Mouse (Mus musculus) lung, postnatal 25 days (tissue): ENCODE measurements around the gene Nid1.

Source experiments
- DNase-seq: peaks from one replicate; pipeline ENCODE4 v3.0.0; 2022; ENCODE audit warnings: low spot score

Gene Nid1

GRCm38 (mm10) chr13:13547889-13548288 lies 110.5 kb downstream of the Nid1 start:
- DNase-seq, result no peak

- DNase-seq, result peak; percentile 53
Observed at GRCm38 (mm10) chr13:13548431-13549190, 111.3 kb downstream of the Nid1 start.

- DNase-seq, result no peak
Observed at GRCm38 (mm10) chr13:13549687-13550660, 112.6 kb downstream of the Nid1 start.

- DNase-seq, result no peak
Observed at GRCm38 (mm10) chr13:13552020-13552419, 114.7 kb downstream of the Nid1 start.

GRCm38 (mm10) chr13:13553660-13554059 lies 116.3 kb downstream of the Nid1 start:
- DNase-seq, result no peak

- no peak for DNase-seq
Observed at GRCm38 (mm10) chr13:13555196-13555595, 117.8 kb downstream of the Nid1 start.

- no peak for DNase-seq
Observed at GRCm38 (mm10) chr13:13557001-13557743, 119.8 kb downstream of the Nid1 start.

- DNase-seq, result no peak
Observed at GRCm38 (mm10) chr13:13558251-13558650, 120.9 kb downstream of the Nid1 start.

- peak; percentile 25 for DNase-seq
Observed at GRCm38 (mm10) chr13:13558900-13559299, 121.5 kb downstream of the Nid1 start.
